Mouse (Mus musculus): ENCODE results near the gene Kmt5c. TPM values are rescaled to one million over a fixed set of nuclear protein-coding genes. Genes with fewer than 3 reads are reported as not detected.

The Kmt5c gene
- polyA plus RNA-seq, 1 experiment from 2014 or later = 57.1 TPM

DNA sequence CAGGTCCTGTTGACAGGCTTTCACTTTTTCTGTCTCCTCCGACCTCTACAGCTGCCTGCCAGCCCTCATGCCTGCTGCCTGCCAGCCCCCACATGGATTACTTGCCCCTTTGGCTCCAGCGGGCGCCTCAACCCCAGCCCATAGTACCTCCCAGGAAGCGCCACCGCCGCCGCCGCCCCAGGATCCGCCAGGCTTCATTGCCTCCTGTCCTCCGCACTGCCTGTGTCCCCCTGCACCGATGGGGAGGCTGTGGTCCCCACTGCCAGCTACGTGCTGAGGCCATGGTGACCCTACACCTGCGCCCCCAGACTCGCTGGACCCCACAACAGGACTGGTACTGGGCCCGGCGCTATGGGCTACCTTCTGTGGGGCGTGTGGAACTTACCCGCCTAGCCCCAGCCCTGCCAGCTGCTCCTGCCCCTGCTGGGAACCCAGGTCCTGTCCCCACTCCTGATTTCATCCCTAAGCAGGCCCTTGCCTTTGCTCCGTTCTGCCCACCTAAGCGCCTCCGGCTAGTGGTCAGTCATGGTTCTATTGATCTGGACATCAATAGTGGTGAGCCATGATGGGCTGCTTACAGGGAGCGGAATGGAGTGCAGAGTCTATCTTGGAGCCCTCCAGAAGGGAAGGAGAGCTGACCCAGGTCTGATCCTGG, 6.5 kb downstream of the Kmt5c start:
- Histone ChIP-seq H3K36me3 (peaks cover 53% of the 10 kb centered on the region), H3K4me3 (no peak overlapping the region), H3K4me2 (no peak overlapping the region), H3K27ac (replicated peaks) (no peak overlapping the region), H3K9ac (no peak overlapping the region), H3K9me3 (no peaks in the 10 kb centered on the region), H3K4me1 (peaks cover 29% of the 10 kb centered on the region), H3K27me3 (replicated peaks) (no peaks in the 10 kb centered on the region)
- 82% methylated on average over 22 of the region's 22 CpGs for WGBS
- ATAC-seq (ENCODE audit: extremely low read depth, insufficient number of reproducible peaks, low FRiP score, low TSS enrichment) = no peak

DNA sequence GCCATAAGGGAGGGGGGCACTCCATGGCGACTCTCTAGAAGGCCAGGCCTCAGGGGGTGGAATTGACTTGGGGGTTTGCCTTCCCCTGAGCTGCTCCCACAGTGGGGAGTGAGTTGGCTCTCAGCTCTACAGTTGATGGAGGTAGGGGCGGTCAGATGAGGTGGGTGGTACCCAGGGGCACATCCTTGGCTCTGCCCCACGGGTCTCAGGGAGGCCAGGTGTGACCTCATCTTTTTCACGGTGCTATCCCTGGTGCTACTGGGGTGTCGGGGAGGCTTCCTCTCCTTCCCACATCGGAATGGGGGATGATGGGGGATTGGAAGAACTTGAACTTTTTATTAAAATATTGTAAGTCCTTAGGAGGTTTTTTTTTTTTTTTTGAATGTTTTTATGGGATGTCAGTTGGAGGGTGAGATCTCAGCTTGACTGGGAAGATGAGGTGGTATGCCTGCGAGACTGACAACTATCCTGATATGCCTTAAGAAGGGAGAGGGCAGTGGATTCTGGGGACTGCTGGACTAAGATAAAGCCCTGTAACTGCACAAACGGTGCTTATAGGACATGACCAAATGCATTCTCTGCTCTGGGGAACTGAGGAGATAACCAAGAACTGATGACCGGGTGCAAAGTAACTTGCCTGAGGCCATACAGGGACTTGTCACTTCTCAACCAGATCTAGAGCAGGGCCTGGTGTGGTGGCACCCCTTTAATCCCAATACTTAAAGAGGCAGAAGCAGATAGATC, 7.4 kb downstream of the Kmt5c start:
- no peak for ATAC-seq (ENCODE audit: extremely low read depth, insufficient number of reproducible peaks, low FRiP score, low TSS enrichment)
- no peak overlapping the region for H3K27ac ChIP-seq (replicated peaks)

DNA sequence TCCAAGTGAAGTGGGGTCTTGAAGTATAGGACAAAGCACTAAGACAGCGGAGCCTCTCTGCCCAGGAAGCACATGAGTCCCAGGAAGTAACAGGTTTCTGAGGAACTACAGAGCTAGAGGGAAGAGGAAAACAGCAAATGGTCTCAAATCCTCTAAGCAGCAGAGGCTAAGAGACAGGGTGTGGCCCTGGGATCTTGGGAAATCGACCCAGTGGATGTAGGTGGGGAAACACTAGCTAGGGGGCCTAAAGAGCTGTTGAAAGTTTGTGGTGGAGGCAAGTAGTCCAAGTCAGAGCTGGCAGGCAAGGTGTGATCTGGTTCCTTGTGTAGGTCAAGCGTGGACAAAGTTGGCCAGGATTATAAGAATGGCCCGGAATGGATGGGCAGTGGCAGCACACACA, 8.4 kb downstream of the Kmt5c start:
- Histone ChIP-seq H3K36me3 (peaks cover 38% of the 10 kb centered on the region), H3K4me3 (no peak overlapping the region), H3K27ac (replicated peaks) (no peak overlapping the region), H3K4me1 (peaks cover 29% of the 10 kb centered on the region), H3K27me3 (replicated peaks) (no peaks in the 10 kb centered on the region), H3K9ac (no peak overlapping the region), H3K4me2 (no peak overlapping the region), H3K9me3 (no peaks in the 10 kb centered on the region)
- WGBS = 66% methylated on average over 4 of the region's 4 CpGs
- ATAC-seq (ENCODE audit: extremely low read depth, insufficient number of reproducible peaks, low FRiP score, low TSS enrichment) = no peak

More for the DNA sequence above, 7.4 kb downstream of the Kmt5c start:
- Histone ChIP-seq H3K27me3 (replicated peaks) (no peaks in the 10 kb centered on the region), H3K4me1 (peaks cover 29% of the 10 kb centered on the region), H3K9ac (no peak overlapping the region), H3K36me3 (peaks cover 48% of the 10 kb centered on the region), H3K4me3 (no peak overlapping the region), H3K9me3 (no peaks in the 10 kb centered on the region), H3K4me2 (no peak overlapping the region)
- 53% methylated on average over 9 of the region's 9 CpGs for WGBS

DNA sequence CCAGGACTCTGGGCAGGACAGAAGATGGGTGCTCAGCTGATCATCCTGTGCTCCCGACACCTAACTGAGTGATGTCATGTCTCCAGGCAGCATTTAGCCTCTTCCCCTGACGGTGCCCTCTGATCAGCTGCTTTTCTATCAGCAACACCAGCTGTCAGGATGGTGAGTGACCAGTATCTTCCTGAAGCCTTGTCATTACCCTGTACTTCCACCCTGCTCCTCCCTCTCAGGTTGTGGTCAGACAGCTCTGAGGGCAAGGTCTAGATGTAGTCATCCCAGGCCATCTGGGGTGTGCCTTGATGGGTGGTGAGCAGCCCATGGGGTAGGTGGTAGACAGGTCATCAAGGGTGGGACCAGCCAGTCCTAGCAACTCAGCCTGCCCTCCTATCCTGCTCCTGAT, 9.3 kb downstream of the Kmt5c start:
- Histone ChIP-seq H3K4me1 (peaks cover 28% of the 10 kb centered on the region), H3K27ac (replicated peaks) (no peak overlapping the region), H3K36me3 (peaks cover 30% of the 10 kb centered on the region), H3K9ac (no peak overlapping the region), H3K4me2 (no peak overlapping the region), H3K27me3 (replicated peaks) (no peaks in the 10 kb centered on the region), H3K4me3 (no peak overlapping the region), H3K9me3 (no peaks in the 10 kb centered on the region)
- WGBS = 62% methylated on average over 2 of the region's 2 CpGs
- no peak for ATAC-seq (ENCODE audit: extremely low read depth, insufficient number of reproducible peaks, low FRiP score, low TSS enrichment)

DNA sequence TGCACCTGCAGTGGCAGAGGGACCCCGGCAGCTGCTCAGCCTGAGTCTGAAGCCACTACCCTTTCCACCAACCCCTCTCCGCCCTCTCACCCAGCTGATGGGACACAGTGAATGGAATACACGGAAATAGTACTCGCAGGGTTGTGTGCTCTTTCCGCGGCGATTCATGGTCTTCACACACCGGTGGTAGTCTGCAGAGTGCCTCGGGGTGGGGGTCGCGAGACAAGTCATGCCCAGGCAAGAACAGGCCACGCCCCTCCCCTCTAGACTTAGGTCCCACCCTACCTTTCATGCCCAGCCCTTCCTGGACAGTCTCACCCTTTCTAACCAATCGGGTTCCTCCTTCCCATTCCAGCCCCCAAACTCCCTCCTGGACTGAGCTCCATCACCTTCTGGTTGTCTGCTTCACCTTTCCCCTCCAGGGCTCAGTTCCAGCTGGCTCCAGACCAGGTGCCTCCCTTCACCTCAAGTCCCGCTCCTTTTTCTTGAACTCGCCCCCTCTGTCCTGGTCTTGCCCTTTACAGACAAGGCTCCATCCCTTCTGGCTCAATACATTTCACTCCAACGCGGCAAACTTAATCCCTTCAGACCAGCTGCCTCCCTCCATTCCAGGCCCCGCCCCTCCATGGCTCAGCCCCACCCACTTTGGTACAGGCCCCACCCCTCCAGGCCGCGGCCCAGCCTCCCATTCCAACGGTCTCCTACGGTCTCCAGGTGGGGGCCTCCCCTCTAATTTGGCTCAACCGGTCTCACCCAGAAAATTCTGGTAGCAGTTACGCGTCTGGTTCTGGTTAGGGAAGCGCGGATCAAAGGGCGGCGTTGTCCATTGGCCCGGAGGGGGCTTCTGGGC, 12.3 kb downstream of the Kmt5c start:
- Histone ChIP-seq H3K9me3 (0 out of 2 replicates have a peak, but pooled peaks cover 4% of the 10 kb centered on the region), H3K36me3 (peaks cover 2% of the 10 kb centered on the region; the same call in 1 of the 2 replicates), H3K4me2 (peak overlapping the region; percentile 74), H3K4me1 (peaks cover 24% of the 10 kb centered on the region), H3K4me3 (peak overlapping the region; percentile 53), H3K9ac (peak overlapping the region; percentile 75), H3K27ac (replicated peaks) (peak overlapping the region; percentile 41), H3K27me3 (replicated peaks) (no peaks in the 10 kb centered on the region)
- WGBS = 3% methylated on average over 30 of the region's 30 CpGs
- ATAC-seq (ENCODE audit: extremely low read depth, insufficient number of reproducible peaks, low FRiP score, low TSS enrichment) = peak; percentile 83

DNA sequence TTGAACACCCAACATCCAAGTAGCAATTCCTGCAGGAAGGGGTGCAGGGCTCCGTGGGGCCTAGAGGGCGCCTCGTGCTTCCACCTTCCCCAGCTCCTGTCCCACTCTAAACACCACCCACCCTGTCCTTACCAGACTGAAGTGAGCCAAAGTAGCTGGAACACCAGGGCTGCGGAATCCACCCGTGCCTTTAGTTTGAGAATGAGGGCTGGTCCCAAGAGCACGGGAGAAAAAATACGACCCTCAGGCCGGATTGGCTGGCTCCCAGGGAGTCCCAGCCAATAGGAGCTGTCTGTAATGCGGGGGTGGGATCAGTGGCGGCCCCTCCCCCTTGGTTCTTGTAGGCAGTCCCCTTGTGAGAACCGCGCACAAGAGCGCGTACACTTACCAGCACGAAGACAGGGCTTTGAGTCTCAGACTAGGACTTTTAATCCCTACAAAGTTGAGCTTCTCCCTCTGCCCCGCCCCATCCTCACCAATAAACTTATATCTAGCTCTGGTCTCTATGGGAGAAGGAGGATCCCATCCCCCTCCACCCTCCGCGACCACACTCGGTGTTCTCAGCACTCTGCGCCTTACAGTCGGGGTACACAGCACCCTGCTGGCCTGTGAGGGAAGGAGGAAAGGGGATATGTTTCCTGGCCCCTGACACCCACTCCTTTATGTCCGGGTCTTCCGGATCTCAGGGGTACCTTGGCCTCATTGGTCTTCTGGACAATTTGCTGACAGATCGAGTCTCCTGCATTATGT, 13.1 kb downstream of the Kmt5c start, which contains the start of gene Cox6b2:
TSS of gene Cox6b2 (minus strand) at position 274 of the 750 bp plus-strand sequence.
- Histone ChIP-seq H3K4me1 (peaks cover 21% of the 10 kb centered on the region), H3K4me3 (peak within 1 kb of the TSS; percentile 53), H3K36me3 (no peaks in the 10 kb centered on the region; the same call in 1 of the 2 replicates), H3K27ac (replicated peaks) (peak within 1 kb of the TSS; percentile 41), H3K4me2 (peak within 1 kb of the TSS; percentile 74), H3K9me3 (0 out of 2 replicates have a peak, but pooled peaks cover 4% of the 10 kb centered on the region), H3K9ac (peak within 1 kb of the TSS; percentile 75), H3K27me3 (replicated peaks) (0 out of 2 replicates have a peak, but pooled peaks cover 3% of the 10 kb centered on the region)
- peak; percentile 89 for ATAC-seq (ENCODE audit: extremely low read depth, insufficient number of reproducible peaks, low FRiP score, low TSS enrichment)
- WGBS = 3% methylated on average over 24 of the region's 24 CpGs

DNA sequence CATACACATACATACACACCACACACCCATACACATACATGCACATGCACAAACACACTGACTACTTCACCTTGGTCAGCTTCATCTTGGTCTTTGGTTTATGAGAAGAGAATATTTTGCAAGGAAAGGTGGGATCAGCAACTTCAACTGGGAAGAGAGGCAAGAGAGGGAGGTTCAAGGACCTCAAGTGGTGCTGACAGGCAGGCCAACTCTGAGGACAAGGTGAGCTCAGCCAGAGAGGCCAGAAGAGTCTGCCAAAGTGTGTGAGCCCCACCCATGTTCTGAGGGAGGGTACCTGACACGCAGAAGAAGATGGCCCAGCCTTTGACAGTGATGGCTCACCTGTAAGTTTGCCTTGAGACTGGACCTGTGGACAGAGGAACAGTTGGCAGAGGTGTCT, 19.8 kb downstream of the Kmt5c start:
- H3K9ac ChIP-seq = no peak overlapping the region
- H3K4me3 ChIP-seq = no peak overlapping the region
- ATAC-seq (ENCODE audit: extremely low read depth, insufficient number of reproducible peaks, low FRiP score, low TSS enrichment) = no peak
- H3K27ac ChIP-seq (replicated peaks) = no peak overlapping the region
- H3K4me1 ChIP-seq = no peaks in the 10 kb centered on the region
- H3K36me3 ChIP-seq = no peaks in the 10 kb centered on the region
- 0 out of 2 replicates have a peak, but pooled peaks cover 3% of the 10 kb centered on the region for H3K27me3 ChIP-seq (replicated peaks)
- H3K9me3 ChIP-seq = 0 out of 2 replicates have a peak, but pooled peaks cover 4% of the 10 kb centered on the region
- H3K4me2 ChIP-seq = no peak overlapping the region
- 29% methylated on average over 1 of the region's 1 CpGs for WGBS

DNA sequence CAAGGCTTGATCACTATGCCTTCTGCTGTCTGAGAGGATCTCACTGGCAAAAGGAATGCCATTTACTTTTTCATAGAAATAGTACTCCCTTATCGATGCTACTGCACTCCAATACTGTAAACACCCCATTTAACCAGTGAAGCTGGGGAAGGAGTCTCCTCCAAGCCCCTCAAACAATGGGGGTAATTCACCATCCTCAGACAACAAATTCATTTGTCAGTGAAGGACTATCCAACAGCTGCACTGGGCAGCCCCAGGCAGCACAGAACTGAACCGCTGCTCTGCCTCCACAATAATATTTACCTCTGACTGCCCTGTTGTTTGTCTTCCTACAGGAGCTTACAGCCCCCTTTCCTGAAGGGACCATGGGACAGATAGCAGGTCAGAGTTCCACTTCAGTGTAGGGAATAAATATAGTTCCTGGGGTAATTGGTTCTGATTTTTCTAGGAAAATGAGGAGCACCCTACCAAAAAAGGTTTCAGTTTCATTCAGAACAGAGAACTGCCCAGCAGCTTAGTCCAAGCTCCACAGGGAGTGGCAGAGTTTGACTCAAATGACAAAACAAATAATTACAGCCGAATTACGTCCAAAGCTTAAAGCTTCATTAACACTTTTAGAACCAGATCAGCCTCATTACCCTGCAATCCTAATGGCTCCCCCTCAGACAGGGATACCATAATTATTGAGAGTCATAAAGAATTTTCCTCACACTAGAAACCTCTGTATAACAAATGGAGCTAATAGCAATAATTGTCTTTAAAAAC, 25.2 kb downstream of the Kmt5c start:
- H3K9me3 ChIP-seq = no peaks in the 10 kb centered on the region
- peaks cover 4% of the 10 kb centered on the region; the same call in 1 of the 2 replicates for H3K27me3 ChIP-seq (replicated peaks)
- no peak for ATAC-seq (ENCODE audit: extremely low read depth, insufficient number of reproducible peaks, low FRiP score, low TSS enrichment)
- no peaks in the 10 kb centered on the region for H3K36me3 ChIP-seq
- no peaks in the 10 kb centered on the region for H3K4me1 ChIP-seq
- H3K4me3 ChIP-seq = no peak overlapping the region
- 33% methylated on average over 4 of the region's 4 CpGs for WGBS
- no peak overlapping the region for H3K9ac ChIP-seq
- H3K4me2 ChIP-seq = no peak overlapping the region
- no peak overlapping the region for H3K27ac ChIP-seq (replicated peaks)

DNA sequence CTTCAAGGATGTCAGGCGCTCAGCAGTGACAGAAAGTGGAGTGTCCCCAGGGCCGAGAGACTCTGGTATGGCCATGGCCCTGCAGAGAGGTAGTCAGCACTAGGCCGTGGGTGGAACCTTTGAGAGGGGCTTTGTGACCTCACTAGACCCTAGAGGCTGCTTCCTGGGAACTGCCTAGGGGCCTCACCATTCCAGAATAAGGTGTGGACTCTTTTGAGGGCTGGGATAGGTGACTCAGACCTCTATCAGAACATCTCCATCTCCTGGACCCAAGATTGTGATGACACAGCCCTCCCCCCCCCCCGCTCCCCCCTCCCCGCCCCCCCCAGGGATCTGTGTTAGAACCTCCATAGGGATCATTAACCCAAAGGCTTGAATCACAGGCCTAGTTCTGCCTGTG, 31.3 kb downstream of the Kmt5c start, which contains the start of gene Fam71e2:
TSS of gene Fam71e2 (minus strand) at position 101 of the 400 bp plus-strand sequence.
- no peak within 1 kb of the TSS for H3K4me2 ChIP-seq
- H3K9me3 ChIP-seq = no peaks in the 10 kb centered on the region
- H3K36me3 ChIP-seq = no peaks in the 10 kb centered on the region
- no peak within 1 kb of the TSS for H3K4me3 ChIP-seq
- no peaks in the 10 kb centered on the region for H3K4me1 ChIP-seq
- H3K9ac ChIP-seq = no peak within 1 kb of the TSS
- WGBS = 63% methylated on average over 4 of the region's 5 CpGs
- H3K27ac ChIP-seq (replicated peaks) = no peak within 1 kb of the TSS
- ATAC-seq (ENCODE audit: extremely low read depth, insufficient number of reproducible peaks, low FRiP score, low TSS enrichment) = no peak
- H3K27me3 ChIP-seq (replicated peaks) = peaks cover 29% of the 10 kb centered on the region

DNA sequence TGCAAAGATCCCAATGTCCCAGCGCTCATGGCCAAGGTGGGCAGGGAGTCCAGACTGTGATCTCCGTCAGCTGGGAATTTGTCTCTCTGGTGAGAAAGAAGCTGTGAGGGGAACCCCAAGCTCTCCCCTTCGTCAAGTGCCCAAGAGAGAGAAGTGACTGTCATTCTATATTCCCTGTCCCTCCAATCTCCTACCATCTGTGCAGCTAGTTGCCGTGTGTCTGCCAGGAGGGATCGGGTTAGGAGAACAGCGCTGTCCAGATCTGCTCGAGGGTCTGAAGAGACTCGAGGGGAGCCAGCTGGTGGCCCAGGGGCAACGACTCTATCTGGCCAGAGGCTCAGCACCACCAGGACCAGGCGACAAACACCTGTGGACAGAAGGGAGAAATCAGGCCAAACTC, 36.2 kb downstream of the Kmt5c start:
- H3K27ac ChIP-seq (replicated peaks) = no peak overlapping the region
- H3K27me3 ChIP-seq (replicated peaks) = peaks cover 79% of the 10 kb centered on the region
- H3K36me3 ChIP-seq = no peaks in the 10 kb centered on the region
- peaks cover 15% of the 10 kb centered on the region for H3K4me1 ChIP-seq
- no peak overlapping the region for H3K4me3 ChIP-seq
- 39% methylated on average over 10 of the region's 10 CpGs for WGBS
- ATAC-seq (ENCODE audit: extremely low read depth, insufficient number of reproducible peaks, low FRiP score, low TSS enrichment) = no peak
- no peak overlapping the region for H3K9ac ChIP-seq
- no peak overlapping the region for H3K4me2 ChIP-seq
- H3K9me3 ChIP-seq = no peaks in the 10 kb centered on the region

Measured in heart, embryonic 13.5 days (tissue).